ENCODE assay signal across 11 mouse cellular contexts in genomic region chr1:153550814-153551213, GRCm38 (mm10). TPM values are rescaled to one million over a fixed set of nuclear protein-coding genes. Genes with fewer than 3 reads are reported as not detected.
A peak's percentile ranks its signal among the peaks of the same experiment; 100 is the strongest.
DNase-seq lines count a peak whose midpoint lies in the region; ATAC-seq and TF ChIP-seq lines count a peak whose summit lies in the region.
"Had no signal": no experiment of that assay in that cellular context is flagged by ENCODE, and none has a peak within 500 bp of the region (broad histone marks: within the 10 kb centered on the region; RNA-seq: fewer than 3 reads in every experiment).

No protein-coding gene starts in this region.

- H3K27me3 ChIP-seq in limb, embryonic 14.5 days (ENCODE audit: control insufficient read depth, insufficient read depth, low read length): no peaks in the 10 kb centered on the region
- H3K27me3 ChIP-seq in neural tube, embryonic 11.5 days (ENCODE audit: control insufficient read depth, insufficient read depth, low read length): no peaks in the 10 kb centered on the region
- H3K27me3 ChIP-seq: limb, embryonic 15.5 days; stomach, embryonic 15.5 days had no signal

- peak; percentile 45 for ATAC-seq in inflammation-experienced regulatory T-cells, adult 6 months
- ATAC-seq in limb, embryonic 14.5 days (ENCODE audit: low FRiP score, low read depth): no peak
- no peak for ATAC-seq in neural tube, embryonic 11.5 days (ENCODE audit: insufficient read depth, low FRiP score, low TSS enrichment)

- H3K27ac ChIP-seq in limb, embryonic 14.5 days (replicated peaks; ENCODE audit: low read depth, low read length): no peak overlapping the region
- no peak overlapping the region for H3K27ac ChIP-seq in neural tube, embryonic 11.5 days (ENCODE audit: low read depth, low read length)
- H3K27ac ChIP-seq: limb, embryonic 15.5 days; stomach, embryonic 15.5 days had no signal

- no peaks in the 10 kb centered on the region for H3K4me1 ChIP-seq in limb, embryonic 14.5 days (ENCODE audit: control insufficient read depth, insufficient read depth, low read length)
- no peaks in the 10 kb centered on the region for H3K4me1 ChIP-seq in neural tube, embryonic 11.5 days (ENCODE audit: control insufficient read depth, insufficient read depth, low read length)
- H3K4me1 ChIP-seq: limb, embryonic 15.5 days; stomach, embryonic 15.5 days had no signal

- H3K36me3 ChIP-seq in limb, embryonic 14.5 days (ENCODE audit: control insufficient read depth, insufficient read depth, low read length): no peaks in the 10 kb centered on the region
- no peaks in the 10 kb centered on the region for H3K36me3 ChIP-seq in neural tube, embryonic 11.5 days (ENCODE audit: control insufficient read depth, insufficient read depth, low read length)
- H3K36me3 ChIP-seq: limb, embryonic 15.5 days; stomach, embryonic 15.5 days had no signal

- no peak for TF ChIP-seq POLR2A in limb, embryonic 14.5 days (IDR thresholded peaks at IDR 0.05; ENCODE audit: borderline replicate concordance, extremely low read depth, insufficient read depth, insufficient read length)

- WGBS in limb, embryonic 14.5 days: 37% methylated on average over 3 of the region's 3 CpGs
- WGBS in neural tube, embryonic 11.5 days: 27% methylated on average over 3 of the region's 3 CpGs

- H3K4me3 ChIP-seq in limb, embryonic 14.5 days (replicated peaks; ENCODE audit: low read length): no peak overlapping the region
- H3K4me3 ChIP-seq in neural tube, embryonic 11.5 days (ENCODE audit: low read depth, low read length): no peak overlapping the region
- H3K4me3 ChIP-seq: erythroblast, embryonic 14.5 days; limb, embryonic 15.5 days; stomach, embryonic 15.5 days had no signal

- no peak overlapping the region for H3K9ac ChIP-seq in limb, embryonic 14.5 days (ENCODE audit: low read depth, low read length, severe bottlenecking)
- no peak overlapping the region for H3K9ac ChIP-seq in neural tube, embryonic 11.5 days (ENCODE audit: low read length)
- H3K9ac ChIP-seq: limb, embryonic 15.5 days; stomach, embryonic 15.5 days had no signal

- H3K9me3 ChIP-seq in limb, embryonic 14.5 days (ENCODE audit: control insufficient read depth, low read length): no peaks in the 10 kb centered on the region
- no peaks in the 10 kb centered on the region for H3K9me3 ChIP-seq in neural tube, embryonic 11.5 days (ENCODE audit: control insufficient read depth, low read length)
- H3K9me3 ChIP-seq: limb, embryonic 15.5 days; stomach, embryonic 15.5 days had no signal

- no peak overlapping the region for H3K4me2 ChIP-seq in limb, embryonic 14.5 days (replicated peaks; ENCODE audit: low read depth, low read length, severe bottlenecking)
- H3K4me2 ChIP-seq in neural tube, embryonic 11.5 days (ENCODE audit: low read depth): no peak overlapping the region
- H3K4me2 ChIP-seq: limb, embryonic 15.5 days; stomach, embryonic 15.5 days had no signal

- DNase-seq in ovary, postnatal 36 days (ENCODE audit: low spot score): peak; percentile 34
- DNase-seq in ovary, postnatal 10 days (ENCODE audit: low spot score): no peak
- peak; percentile 42 for DNase-seq in adrenal gland, adult 2 months
- peak; percentile 43 for DNase-seq in embryo, embryonic 9.5 days (ENCODE audit: extremely low spot score)
- peak; percentile 49 for DNase-seq in limb, embryonic 14.5 days (ENCODE audit: low spot score)
- DNase-seq in neural tube, embryonic 11.5 days (ENCODE audit: low spot score): peak; percentile 50
- no peak for DNase-seq in MN1 (ENCODE audit: low spot score)

RNA-seq across cellular contexts. Expression of gene Npl, which starts 1.0 kb away (rescaled TPM):
- 1 to 10 TPM; 2.9 to 8.3 TPM for total RNA-seq in adrenal gland, adult 2 months (2021)
- polyA plus RNA-seq in adrenal gland, adult 2 months (2012; rRNA removed): 0.15 and 0.16 TPM in 2 replicates
- under 1 TPM in 1 of 3 experiments, not detected in 2; 0.44 TPM for polyA plus RNA-seq in inflammation-experienced regulatory T-cells, adult 6 months (2017; shearing (Covaris generic))
- polyA plus RNA-seq in limb, embryonic 14.5 days (2012; rRNA removed): 6.4 and 7.1 TPM in 2 replicates
- polyA plus RNA-seq in limb, embryonic 14.5 days (2014; fragmentation: Nextera tagmentation; extraction: Ambion mirVana): 12.0 and 12.9 TPM in 2 replicates
- 14.5 and 14.6 TPM in 2 replicates for polyA plus RNA-seq in neural tube, embryonic 11.5 days (2014; fragmentation: Nextera tagmentation; extraction: Ambion mirVana)

Comparison
In these comparisons a context has a peak if more than half of its experiments do, and no peak if none do; other contexts are left out.
1. DNase-seq: peak in ovary, postnatal 36 days (single experiment), adrenal gland, adult 2 months (single experiment), embryo, embryonic 9.5 days (single experiment), limb, embryonic 14.5 days (single experiment) and neural tube, embryonic 11.5 days (single experiment); none in ovary, postnatal 10 days (single experiment) and MN1 (single experiment).